Mouse (Mus musculus): ENCODE results near the gene Olfr978. TPM values are rescaled to one million over a fixed set of nuclear protein-coding genes. Genes with fewer than 3 reads are reported as not detected.
"Not testable (repeated sequence)": the region's sequence is repeated elsewhere in the genome, so short reads cannot be mapped to it uniquely, and the experiment has no call there.

The Olfr978 gene
- not detected in 2 replicates for polyA plus RNA-seq (2015; fragmentation: Nextera tagmentation; extraction: Ambion mirVana)

- no peaks in the 10 kb centered on the region for H3K27me3 ChIP-seq
- no peaks in the 10 kb centered on the region for H3K9me3 ChIP-seq
- no peak within 1 kb of the TSS for H3K27ac ChIP-seq
- WGBS: 89% methylated on average over 2 of the region's 2 CpGs
- ATAC-seq (ENCODE audit: low FRiP score): no peak
- H3K4me3 ChIP-seq: no peak within 1 kb of the TSS
- no peaks in the 10 kb centered on the region for H3K36me3 ChIP-seq
- H3K9ac ChIP-seq: no peak within 1 kb of the TSS
- H3K4me1 ChIP-seq (replicated peaks): no peaks in the 10 kb centered on the region
- no peak within 1 kb of the TSS for H3K4me2 ChIP-seq
These were observed at the start of gene Olfr978 for GRCm38 (mm10) chr9:39991813-39992212. Gene Olfr978, plus strand, starts transcription at chr9:39992113.

- no peak within 1 kb of the TSS for H3K4me3 ChIP-seq
- WGBS: 67% methylated on average over 1 of the region's 1 CpGs
- ATAC-seq (ENCODE audit: low FRiP score): no peak
- H3K9me3 ChIP-seq: no peaks in the 10 kb centered on the region
- no peak within 1 kb of the TSS for H3K4me2 ChIP-seq
- no peaks in the 10 kb centered on the region for H3K4me1 ChIP-seq (replicated peaks)
- H3K36me3 ChIP-seq: no peaks in the 10 kb centered on the region
- no peak within 1 kb of the TSS for H3K27ac ChIP-seq
- no peak within 1 kb of the TSS for H3K9ac ChIP-seq
- no peaks in the 10 kb centered on the region for H3K27me3 ChIP-seq
These were observed 40.0 kb upstream of the Olfr978 start, which contains the start of gene Olfr975 for GRCm38 (mm10) chr9:39951946-39952345. Gene Olfr975, minus strand, starts transcription at chr9:39952046.

GRCm38 (mm10) chr9:39961033-39961432, 30.9 kb upstream of the Olfr978 start, which contains the start of gene Olfr976:
Gene Olfr976, minus strand, starts transcription at chr9:39961133.
- H3K27ac ChIP-seq; H3K9ac ChIP-seq; H3K4me3 ChIP-seq; H3K4me1 ChIP-seq (replicated peaks); H3K4me2 ChIP-seq; H3K36me3 ChIP-seq; H3K9me3 ChIP-seq; ATAC-seq (ENCODE audit: low FRiP score); H3K27me3 ChIP-seq: not testable (repeated sequence)
- WGBS: 79% methylated on average over 8 of the region's 9 CpGs

GRCm38 (mm10) chr9:39976581-39977145, 15.2 kb upstream of the Olfr978 start:
- not testable (repeated sequence) for ATAC-seq (ENCODE audit: low FRiP score); H3K9ac ChIP-seq; H3K4me3 ChIP-seq; H3K4me1 ChIP-seq (replicated peaks); H3K27ac ChIP-seq; H3K36me3 ChIP-seq; H3K9me3 ChIP-seq; H3K27me3 ChIP-seq; H3K4me2 ChIP-seq
- WGBS: 94% methylated on average over 1 of the region's 1 CpGs

GRCm38 (mm10) chr9:40003365-40003764, 11.5 kb downstream of the Olfr978 start, which contains the start of gene Olfr979:
Gene Olfr979, minus strand, starts transcription at chr9:40003465.
- H3K9ac ChIP-seq: no peak within 1 kb of the TSS
- no peak within 1 kb of the TSS for H3K27ac ChIP-seq
- no peak within 1 kb of the TSS for H3K4me3 ChIP-seq
- H3K9me3 ChIP-seq: no peaks in the 10 kb centered on the region
- H3K27me3 ChIP-seq: no peaks in the 10 kb centered on the region
- no peaks in the 10 kb centered on the region for H3K36me3 ChIP-seq
- H3K4me2 ChIP-seq: no peak within 1 kb of the TSS
- no peaks in the 10 kb centered on the region for H3K4me1 ChIP-seq (replicated peaks)
- 100% methylated on average over 1 of the region's 1 CpGs for WGBS
- ATAC-seq (ENCODE audit: low FRiP score): no peak

GRCm38 (mm10) chr9:40009482-40009881, 17.6 kb downstream of the Olfr978 start, which contains the start of gene Olfr980:
Gene Olfr980, minus strand, starts transcription at chr9:40009582.
- 100% methylated on average over 1 of the region's 1 CpGs for WGBS
- H3K4me3 ChIP-seq: no peak within 1 kb of the TSS
- ATAC-seq (ENCODE audit: low FRiP score): no peak

GRCm38 (mm10) chr9:40021164-40021563, 29.3 kb downstream of the Olfr978 start, which contains the start of gene Olfr981:
Gene Olfr981, plus strand, starts transcription at chr9:40021464.
- WGBS: 59% methylated on average over 2 of the region's 2 CpGs
- H3K36me3 ChIP-seq: no peaks in the 10 kb centered on the region
- no peaks in the 10 kb centered on the region for H3K4me1 ChIP-seq (replicated peaks)
- H3K9me3 ChIP-seq: no peaks in the 10 kb centered on the region
- no peaks in the 10 kb centered on the region for H3K27me3 ChIP-seq
- H3K27ac ChIP-seq: no peak within 1 kb of the TSS
- H3K4me2 ChIP-seq: no peak within 1 kb of the TSS
- H3K4me3 ChIP-seq: no peak within 1 kb of the TSS
- no peak for ATAC-seq (ENCODE audit: low FRiP score)
- H3K9ac ChIP-seq: no peak within 1 kb of the TSS

More at GRCm38 (mm10) chr9:40009482-40009881, 17.6 kb downstream of the Olfr978 start, which contains the start of gene Olfr980:
- Histone ChIP-seq H3K27ac (no peak within 1 kb of the TSS), H3K36me3 (no peaks in the 10 kb centered on the region), H3K4me2 (no peak within 1 kb of the TSS), H3K9ac (no peak within 1 kb of the TSS), H3K9me3 (no peaks in the 10 kb centered on the region), H3K27me3 (no peaks in the 10 kb centered on the region), H3K4me1 (replicated peaks) (no peaks in the 10 kb centered on the region)

Other genes starting within 250 kb of the Olfr978 start
- gene Olfr967, start 245.9 kb upstream of the Olfr978 start, polyA plus RNA-seq (2015; fragmentation: Nextera tagmentation; extraction: Ambion mirVana): not detected in 2 replicates
- not detected in 2 replicates for gene Olfr968, start 208.9 kb upstream of the Olfr978 start, polyA plus RNA-seq (2015; fragmentation: Nextera tagmentation; extraction: Ambion mirVana)
- gene Olfr969, start 201.2 kb upstream of the Olfr978 start, polyA plus RNA-seq (2015; fragmentation: Nextera tagmentation; extraction: Ambion mirVana): not detected in 2 replicates
- gene Olfr970, start 183.3 kb upstream of the Olfr978 start, polyA plus RNA-seq (2015; fragmentation: Nextera tagmentation; extraction: Ambion mirVana): not detected in 2 replicates
- not detected in 2 replicates for gene Olfr971, start 155.2 kb upstream of the Olfr978 start, polyA plus RNA-seq (2015; fragmentation: Nextera tagmentation; extraction: Ambion mirVana)
- gene Olfr972, start 125.7 kb upstream of the Olfr978 start, polyA plus RNA-seq (2015; fragmentation: Nextera tagmentation; extraction: Ambion mirVana): not detected in 2 replicates
- not detected in 2 replicates for gene Olfr229, start 84.8 kb upstream of the Olfr978 start, polyA plus RNA-seq (2015; fragmentation: Nextera tagmentation; extraction: Ambion mirVana)
- gene Olfr974, start 54.6 kb upstream of the Olfr978 start, polyA plus RNA-seq (2015; fragmentation: Nextera tagmentation; extraction: Ambion mirVana): not detected in 2 replicates
- gene Olfr975, start 40.1 kb upstream of the Olfr978 start, polyA plus RNA-seq (2015; fragmentation: Nextera tagmentation; extraction: Ambion mirVana): 0.06 TPM in 1 of 2 replicates, not detected in the other
- not detected in 2 replicates for gene Olfr976, start 31.0 kb upstream of the Olfr978 start, polyA plus RNA-seq (2015; fragmentation: Nextera tagmentation; extraction: Ambion mirVana)
- not detected in 2 replicates for gene Olfr979, start 11.4 kb downstream of the Olfr978 start, polyA plus RNA-seq (2015; fragmentation: Nextera tagmentation; extraction: Ambion mirVana)
- not detected in 2 replicates for gene Olfr980, start 17.5 kb downstream of the Olfr978 start, polyA plus RNA-seq (2015; fragmentation: Nextera tagmentation; extraction: Ambion mirVana)
- not detected in 2 replicates for gene Olfr981, start 29.4 kb downstream of the Olfr978 start, polyA plus RNA-seq (2015; fragmentation: Nextera tagmentation; extraction: Ambion mirVana)
- not detected in 2 replicates for gene Olfr982, start 81.7 kb downstream of the Olfr978 start, polyA plus RNA-seq (2015; fragmentation: Nextera tagmentation; extraction: Ambion mirVana)
- not detected in 2 replicates for gene Olfr983, start 101.5 kb downstream of the Olfr978 start, polyA plus RNA-seq (2015; fragmentation: Nextera tagmentation; extraction: Ambion mirVana)
- gene Olfr984, start 122.1 kb downstream of the Olfr978 start, polyA plus RNA-seq (2015; fragmentation: Nextera tagmentation; extraction: Ambion mirVana): not detected in 2 replicates
- not detected in 2 replicates for gene Olfr985, start 138.1 kb downstream of the Olfr978 start, polyA plus RNA-seq (2015; fragmentation: Nextera tagmentation; extraction: Ambion mirVana)
- not detected in 2 replicates for gene Tmem225, start 156.0 kb downstream of the Olfr978 start, polyA plus RNA-seq (2015; fragmentation: Nextera tagmentation; extraction: Ambion mirVana)
- not detected in 2 replicates for gene Olfr986, start 188.8 kb downstream of the Olfr978 start, polyA plus RNA-seq (2015; fragmentation: Nextera tagmentation; extraction: Ambion mirVana)
- gene Zfp202, start 200.2 kb downstream of the Olfr978 start, polyA plus RNA-seq (2015; fragmentation: Nextera tagmentation; extraction: Ambion mirVana): 8.5 and 9.5 TPM in 2 replicates